Mouse (Mus musculus): ENCODE results near the gene Zfp865. TPM values are rescaled to one million over a fixed set of nuclear protein-coding genes. Genes with fewer than 3 reads are reported as not detected.
A peak's percentile ranks its signal among the peaks of the same experiment; 100 is the strongest.

Gene Zfp865
- polyA plus RNA-seq, 1 experiment: 18.1 TPM

DNA sequence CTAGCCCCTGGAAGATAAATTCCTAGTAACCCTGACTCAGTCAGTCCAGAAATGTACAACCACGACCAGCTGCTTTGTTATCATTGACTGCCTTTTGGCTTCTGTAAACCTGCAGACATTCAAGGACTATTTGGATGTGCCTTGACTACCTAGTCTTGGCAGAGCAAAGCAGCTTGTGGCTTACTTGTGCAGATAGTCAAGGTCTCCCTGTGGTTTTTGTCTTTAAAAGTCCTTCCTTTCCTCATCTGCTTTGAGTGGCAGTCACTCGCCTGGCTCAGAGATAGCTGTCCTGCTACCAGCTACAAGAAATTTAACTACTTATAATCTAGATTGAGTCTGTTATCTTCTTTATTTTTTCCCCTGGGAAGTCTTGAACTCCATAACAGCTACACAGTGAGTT is 24.8 kb downstream of the Zfp865 start:
- Histone ChIP-seq H3ac (ENCODE audit: control insufficient read depth, insufficient read length) (no peak overlapping the region), H3K27me3 (ENCODE audit: control insufficient read depth, insufficient read depth, insufficient read length) (no peaks in the 10 kb centered on the region), H3K4me2 (ENCODE audit: low read depth) (no peak overlapping the region), H3K79me2 (ENCODE audit: control insufficient read depth, insufficient read depth) (no peaks in the 10 kb centered on the region), H3K4me3 (no peak overlapping the region), H3K36me3 (ENCODE audit: control insufficient read depth, insufficient read depth) (no peaks in the 10 kb centered on the region)
- TF ChIP-seq MYOD1 (IDR thresholded peaks at IDR 0.05; ENCODE audit: control insufficient read depth in 1 of 3, insufficient read length in 2 of 3, low read depth in 2 of 3) (no peak), POLR2A (IDR thresholded peaks at IDR 0.05; ENCODE audit: insufficient read length, low read depth) (no peak), MAX (IDR thresholded peaks at IDR 0.05; ENCODE audit: low read depth) (no peak), CEBPB (IDR thresholded peaks at IDR 0.05; ENCODE audit: insufficient read depth, poor library complexity, severe bottlenecking) (no peak), USF1 (IDR thresholded peaks at IDR 0.05; ENCODE audit: low read depth) (no peak), MYOG (IDR thresholded peaks at IDR 0.05; ENCODE audit: control insufficient read depth in 1 of 3, insufficient read depth in 1 of 3, insufficient read length in 2 of 3, low read depth in 2 of 3) (no peak), TCF3 (IDR thresholded peaks at IDR 0.05; ENCODE audit: insufficient read length, low read depth) (no peak), POLR2AphosphoS2 (IDR thresholded peaks at IDR 0.05; ENCODE audit: insufficient read length, low read depth) (no peak), E2F4 (IDR thresholded peaks at IDR 0.05; ENCODE audit: insufficient read depth) (no peak), SRF (IDR thresholded peaks at IDR 0.05; ENCODE audit: control insufficient read depth, insufficient read length, low read depth) (no peak), TCF12 (IDR thresholded peaks at IDR 0.05; ENCODE audit: insufficient read depth, poor library complexity, severe bottlenecking) (no peak), REST (IDR thresholded peaks at IDR 0.05; ENCODE audit: insufficient read depth, insufficient read length) (no peak)

DNA sequence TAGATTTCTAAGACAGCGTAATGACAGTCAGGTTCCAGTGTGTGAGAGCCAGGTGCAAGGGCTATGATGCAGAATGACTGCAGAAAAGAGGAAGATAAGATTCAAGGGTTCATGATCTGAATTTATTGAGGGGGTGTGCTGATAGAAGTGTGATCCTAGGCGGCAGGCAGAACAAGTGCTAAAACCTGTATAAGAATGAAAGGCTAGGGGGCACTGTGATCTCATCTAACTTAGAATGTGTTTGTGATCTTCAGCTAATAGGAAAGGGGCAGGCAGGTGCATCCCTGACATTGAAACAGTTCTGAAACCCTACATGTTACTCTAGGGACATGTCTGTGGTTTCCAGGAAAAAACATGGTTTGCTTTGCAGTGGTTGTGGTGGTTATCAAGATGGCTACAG is 25.9 kb downstream of the Zfp865 start:
- Histone ChIP-seq H3K4me2 (ENCODE audit: low read depth) (no peak overlapping the region), H3K27me3 (ENCODE audit: control insufficient read depth, insufficient read depth, insufficient read length) (no peaks in the 10 kb centered on the region), H3K36me3 (ENCODE audit: control insufficient read depth, insufficient read depth) (no peaks in the 10 kb centered on the region), H3K4me3 (no peak overlapping the region), H3ac (ENCODE audit: control insufficient read depth, insufficient read length) (no peak overlapping the region), H3K79me2 (ENCODE audit: control insufficient read depth, insufficient read depth) (no peaks in the 10 kb centered on the region)
- TF ChIP-seq USF1 (IDR thresholded peaks at IDR 0.05; ENCODE audit: low read depth) (no peak), TCF3 (IDR thresholded peaks at IDR 0.05; ENCODE audit: insufficient read length, low read depth) (no peak), CEBPB (IDR thresholded peaks at IDR 0.05; ENCODE audit: insufficient read depth, poor library complexity, severe bottlenecking) (no peak), TCF12 (IDR thresholded peaks at IDR 0.05; ENCODE audit: insufficient read depth, poor library complexity, severe bottlenecking) (no peak), MYOG (IDR thresholded peaks at IDR 0.05; ENCODE audit: control insufficient read depth in 1 of 3, insufficient read depth in 1 of 3, insufficient read length in 2 of 3, low read depth in 2 of 3) (no peak), SRF (IDR thresholded peaks at IDR 0.05; ENCODE audit: control insufficient read depth, insufficient read length, low read depth) (no peak), MAX (IDR thresholded peaks at IDR 0.05; ENCODE audit: low read depth) (no peak), MYOD1 (IDR thresholded peaks at IDR 0.05; ENCODE audit: control insufficient read depth in 1 of 3, insufficient read length in 2 of 3, low read depth in 2 of 3) (no peak), E2F4 (IDR thresholded peaks at IDR 0.05; ENCODE audit: insufficient read depth) (no peak), REST (IDR thresholded peaks at IDR 0.05; ENCODE audit: insufficient read depth, insufficient read length) (no peak), POLR2AphosphoS2 (IDR thresholded peaks at IDR 0.05; ENCODE audit: insufficient read length, low read depth) (no peak), POLR2A (IDR thresholded peaks at IDR 0.05; ENCODE audit: insufficient read length, low read depth) (no peak)

DNA sequence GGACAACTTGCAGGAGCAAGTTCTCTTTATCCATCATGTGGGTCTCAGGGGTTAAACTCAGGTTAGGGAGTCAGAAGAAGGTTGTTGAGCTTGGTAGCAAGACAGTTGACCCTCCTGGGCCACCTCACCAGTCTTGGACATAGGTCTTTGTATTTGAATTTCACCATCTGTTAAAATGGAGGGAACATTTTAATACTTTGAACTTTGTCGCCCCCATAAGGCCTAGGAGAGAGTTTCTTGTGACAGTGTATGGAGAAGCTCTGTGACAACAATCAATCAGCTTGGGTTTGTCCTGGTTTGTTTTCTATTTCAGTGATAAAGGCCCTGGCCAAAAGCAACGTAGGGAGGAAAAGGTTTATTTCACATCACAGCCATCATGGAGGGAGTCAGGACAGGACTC is 27.1 kb downstream of the Zfp865 start:
- no peaks in the 10 kb centered on the region for H3K27me3 ChIP-seq (ENCODE audit: control insufficient read depth, insufficient read depth, insufficient read length)

DNA sequence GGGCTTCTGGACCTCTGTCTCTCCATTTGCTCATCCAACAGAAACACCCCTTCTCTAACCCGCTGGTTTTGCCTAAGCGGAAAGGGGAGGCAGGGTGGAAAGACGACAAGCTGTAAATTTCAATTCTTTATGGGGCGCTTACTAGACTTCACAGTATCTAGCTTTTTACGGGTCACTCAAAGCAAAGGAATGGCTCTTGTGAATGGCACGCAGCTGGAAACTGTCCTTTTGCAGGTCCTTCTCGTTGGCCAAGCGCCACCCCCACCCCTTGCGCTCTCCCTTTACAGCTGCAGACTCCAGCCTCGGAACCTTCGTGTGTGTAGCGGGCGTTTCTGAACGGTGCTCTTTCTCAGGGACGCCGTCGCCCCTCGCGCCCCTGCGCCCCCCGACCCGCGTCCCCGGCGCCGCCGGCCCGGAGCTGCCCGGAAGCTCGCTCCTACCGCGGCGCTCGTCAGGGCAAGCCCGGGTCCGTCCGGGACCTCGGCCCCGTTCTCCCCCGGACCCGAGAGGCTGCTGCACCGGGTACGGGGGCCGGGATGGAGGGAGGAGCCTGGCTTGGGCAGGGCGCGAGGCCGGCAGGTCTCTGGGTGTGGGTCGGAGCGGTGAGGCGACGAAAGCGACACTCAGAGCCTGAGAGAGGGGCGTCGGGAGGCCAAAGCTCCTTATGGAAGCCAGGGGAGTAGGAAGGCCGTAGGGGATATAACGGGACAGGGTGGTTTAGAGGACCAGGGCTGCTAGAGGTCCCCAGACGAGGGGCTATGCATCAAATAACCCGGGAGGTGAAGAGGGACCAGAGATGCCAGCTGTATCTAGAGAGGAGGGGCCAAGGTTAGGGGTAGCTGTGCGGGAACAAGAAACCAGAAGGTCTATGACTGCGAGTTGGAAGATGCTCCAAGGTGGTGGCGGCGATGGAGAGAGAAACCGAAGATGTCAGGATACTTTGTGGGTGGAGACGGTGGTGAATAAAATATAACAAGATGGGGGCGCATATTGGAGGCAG is 31.3 kb downstream of the Zfp865 start, which contains the start of gene Zfp580:
TSS of gene Zfp580 (plus strand) at position 346 of the 1,000 bp plus-strand sequence.
- H3K27me3 ChIP-seq (ENCODE audit: control insufficient read depth, insufficient read depth, insufficient read length): peaks cover 6% of the 10 kb centered on the region
- peak within 1 kb of the TSS; percentile 63 for H3K4me3 ChIP-seq
- peak within 1 kb of the TSS; percentile 17 for H3ac ChIP-seq (ENCODE audit: control insufficient read depth, insufficient read length)
- TF ChIP-seq POLR2A (IDR thresholded peaks at IDR 0.05; ENCODE audit: insufficient read length, low read depth) (peak; percentile 66), MYOD1 (IDR thresholded peaks at IDR 0.05; ENCODE audit: control insufficient read depth in 1 of 3, insufficient read length in 2 of 3, low read depth in 2 of 3) (no peak)
- H3K4me2 ChIP-seq (ENCODE audit: low read depth): peak within 1 kb of the TSS; percentile 87
- H3K36me3 ChIP-seq (ENCODE audit: control insufficient read depth, insufficient read depth): no peaks in the 10 kb centered on the region
- H3K79me2 ChIP-seq (ENCODE audit: control insufficient read depth, insufficient read depth): peaks cover 7% of the 10 kb centered on the region

More for the DNA sequence above, 27.1 kb downstream of the Zfp865 start:
- Histone ChIP-seq H3K4me2 (ENCODE audit: low read depth) (no peak overlapping the region), H3K36me3 (ENCODE audit: control insufficient read depth, insufficient read depth) (no peaks in the 10 kb centered on the region), H3ac (ENCODE audit: control insufficient read depth, insufficient read length) (no peak overlapping the region), H3K4me3 (no peak overlapping the region), H3K79me2 (ENCODE audit: control insufficient read depth, insufficient read depth) (peaks cover 6% of the 10 kb centered on the region)
- TF ChIP-seq MAX (IDR thresholded peaks at IDR 0.05; ENCODE audit: low read depth): no peak
- no peak for TF ChIP-seq POLR2AphosphoS2 (IDR thresholded peaks at IDR 0.05; ENCODE audit: insufficient read length, low read depth)
- TF ChIP-seq CEBPB (IDR thresholded peaks at IDR 0.05; ENCODE audit: insufficient read depth, poor library complexity, severe bottlenecking): no peak
- no peak for TF ChIP-seq MYOD1 (IDR thresholded peaks at IDR 0.05; ENCODE audit: control insufficient read depth in 1 of 3, insufficient read length in 2 of 3, low read depth in 2 of 3)

DNA sequence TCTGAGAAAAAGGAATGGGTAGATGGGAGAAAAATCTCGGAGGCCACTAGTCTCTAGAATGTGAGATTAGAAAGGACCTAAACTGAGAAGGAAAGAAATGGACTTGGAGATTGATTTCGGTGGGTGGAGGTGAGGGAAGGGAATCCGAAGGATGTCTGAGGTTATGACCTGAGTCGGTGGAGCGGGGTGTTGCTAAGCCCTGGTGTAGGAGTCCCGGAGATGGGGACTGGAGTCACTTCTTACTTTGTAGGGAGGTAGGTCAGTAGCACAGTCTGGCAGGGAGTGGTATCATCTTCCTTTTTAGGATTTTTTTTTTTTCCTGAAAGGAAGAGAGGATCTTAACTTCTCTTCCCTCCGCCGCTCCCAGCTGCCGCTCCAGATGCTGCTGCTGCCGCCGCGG is 32.3 kb downstream of the Zfp865 start:
- H3ac ChIP-seq (ENCODE audit: control insufficient read depth, insufficient read length): peak overlapping the region; percentile 17
- no peak for TF ChIP-seq REST (IDR thresholded peaks at IDR 0.05; ENCODE audit: insufficient read depth, insufficient read length)
- TF ChIP-seq MYOD1 (IDR thresholded peaks at IDR 0.05; ENCODE audit: control insufficient read depth in 1 of 3, insufficient read length in 2 of 3, low read depth in 2 of 3): no peak
- no peak for TF ChIP-seq SRF (IDR thresholded peaks at IDR 0.05; ENCODE audit: control insufficient read depth, insufficient read length, low read depth)
- no peak for TF ChIP-seq CEBPB (IDR thresholded peaks at IDR 0.05; ENCODE audit: insufficient read depth, poor library complexity, severe bottlenecking)
- peaks cover 13% of the 10 kb centered on the region for H3K27me3 ChIP-seq (ENCODE audit: control insufficient read depth, insufficient read depth, insufficient read length)
- H3K79me2 ChIP-seq (ENCODE audit: control insufficient read depth, insufficient read depth): peaks cover 7% of the 10 kb centered on the region
- H3K36me3 ChIP-seq (ENCODE audit: control insufficient read depth, insufficient read depth): no peaks in the 10 kb centered on the region
- peak overlapping the region; percentile 63 for H3K4me3 ChIP-seq
- H3K4me2 ChIP-seq (ENCODE audit: low read depth): peak overlapping the region; percentile 86

Measured in myocyte (in vitro differentiated cells).